Mouse (Mus musculus) lung, postnatal 4 days (tissue): ENCODE results near the gene Cdh10.

Experiments used
- DNase-seq, 2 experiments: peaks; one replicate each; pipeline ENCODE4 v3.0.0; 2021

Gene Cdh10

DNA sequence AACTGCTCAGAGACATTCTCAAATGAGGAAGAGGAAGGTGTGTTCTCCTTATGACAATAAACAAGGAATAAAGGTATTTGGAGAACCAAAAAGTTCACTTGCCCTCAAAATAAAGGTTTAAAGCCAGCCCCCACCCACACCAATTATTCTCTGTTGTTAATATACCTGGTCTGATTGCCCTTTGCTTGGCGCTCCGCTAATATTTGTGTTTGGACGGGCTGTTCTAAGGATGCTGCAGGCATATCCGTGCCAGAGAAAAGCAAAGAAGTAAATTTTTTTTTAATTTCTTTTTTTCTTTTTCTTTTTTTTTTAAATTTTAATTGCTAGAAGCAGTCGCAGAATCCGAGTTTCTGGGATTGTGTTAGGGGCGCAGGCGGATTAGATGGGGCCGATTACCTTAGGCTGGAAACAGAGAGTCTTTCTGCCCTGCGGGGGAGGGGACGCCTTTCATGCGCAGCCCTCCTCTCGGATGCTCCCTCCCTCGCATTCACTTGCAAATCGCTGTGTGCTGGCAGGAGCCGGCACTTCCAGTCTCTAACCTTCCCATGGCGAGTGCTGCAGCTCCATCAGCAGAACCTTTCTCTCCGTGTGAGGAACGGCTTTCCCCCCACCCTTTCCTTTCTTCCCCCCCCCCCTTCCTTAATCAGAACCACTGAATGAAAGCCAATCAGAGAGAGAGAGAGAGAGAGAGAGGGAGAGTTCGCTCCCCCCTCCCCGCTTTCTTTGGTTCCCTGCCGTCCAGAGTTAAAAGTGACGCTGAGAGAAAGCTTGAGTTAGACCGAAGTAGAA lies at the start of gene Cdh10:
Cdh10 (plus strand) TSS at position 763 of the 789 bp plus-strand sequence.
- no peak for DNase-seq

DNA sequence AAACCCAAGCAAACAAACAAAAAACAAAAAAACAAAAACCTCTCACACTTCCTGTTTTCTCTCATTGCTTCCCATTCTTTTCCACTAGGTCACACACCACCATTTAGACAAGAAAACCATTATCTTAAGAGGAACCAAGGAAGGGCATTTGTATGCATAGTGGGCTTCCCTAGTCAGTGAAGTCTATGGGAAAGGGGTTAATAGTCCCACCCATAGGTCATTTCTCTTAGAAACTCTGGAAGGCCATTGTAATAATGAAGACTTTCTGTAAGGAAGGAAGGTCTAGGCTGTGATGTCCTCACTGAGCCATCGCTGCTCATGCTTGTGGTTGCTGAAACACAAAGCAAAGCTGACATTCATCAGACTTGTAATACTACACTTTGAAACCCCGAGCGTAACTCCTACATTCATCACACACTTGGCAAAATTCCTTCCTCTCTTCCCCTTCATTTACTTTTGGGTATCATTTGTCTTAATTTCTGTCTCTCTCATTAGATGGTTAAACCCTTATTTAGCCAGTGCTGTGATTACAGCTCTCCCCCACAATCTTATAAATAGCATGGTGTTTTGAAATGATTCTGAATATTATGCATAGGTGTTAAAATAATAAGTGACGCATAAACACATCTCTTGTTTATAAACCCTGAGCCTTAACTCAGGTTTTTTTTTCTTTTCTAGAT lies 9.5 kb upstream of the Cdh10 start:
- no peak for DNase-seq

DNA sequence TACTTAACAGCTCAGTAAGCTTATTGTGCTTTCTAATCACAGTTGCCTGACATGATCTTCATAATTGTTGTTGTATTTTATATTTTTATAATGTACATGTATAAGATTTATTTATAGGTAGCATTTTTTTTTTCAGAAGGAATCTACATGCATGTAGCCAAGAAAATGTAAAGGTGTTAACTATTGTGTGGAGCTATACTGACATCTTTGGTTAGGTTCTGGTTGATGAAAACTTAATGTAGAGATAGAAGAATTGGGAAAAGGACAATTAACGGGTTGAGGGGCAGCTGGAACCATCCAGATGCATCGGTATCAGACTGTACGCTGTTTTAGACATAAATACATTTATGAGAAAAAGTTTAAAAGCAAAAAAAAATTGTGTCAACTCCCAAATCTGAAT lies 1.0 kb upstream of the Cdh10 start:
- no peak for DNase-seq

GRCm38 (mm10) chr15:18820226-18820625 lies 1.5 kb downstream of the Cdh10 start:
- no peak for DNase-seq

GRCm38 (mm10) chr15:18821114-18821756 lies 2.5 kb downstream of the Cdh10 start:
- DNase-seq = peak; percentile 47 to 73

DNA sequence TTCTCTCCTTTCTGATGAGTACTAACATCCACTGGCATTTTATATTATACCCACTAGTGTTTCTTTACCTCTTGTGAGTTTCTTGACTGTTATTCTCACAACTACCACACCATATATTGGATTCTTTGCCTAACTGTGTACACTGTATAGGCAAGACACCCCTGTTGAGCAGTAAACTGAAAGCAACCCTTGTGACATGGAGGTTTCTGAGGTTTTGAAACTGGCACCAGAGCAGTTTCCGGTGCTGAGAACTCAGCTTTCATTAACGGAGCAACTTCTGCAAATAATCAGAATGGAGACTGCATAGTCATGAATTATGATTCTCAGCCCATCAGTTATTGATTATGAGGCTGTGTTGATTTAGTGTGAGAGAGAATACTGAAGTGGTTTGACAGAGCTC lies 4.7 kb downstream of the Cdh10 start:
- DNase-seq = no peak

DNA sequence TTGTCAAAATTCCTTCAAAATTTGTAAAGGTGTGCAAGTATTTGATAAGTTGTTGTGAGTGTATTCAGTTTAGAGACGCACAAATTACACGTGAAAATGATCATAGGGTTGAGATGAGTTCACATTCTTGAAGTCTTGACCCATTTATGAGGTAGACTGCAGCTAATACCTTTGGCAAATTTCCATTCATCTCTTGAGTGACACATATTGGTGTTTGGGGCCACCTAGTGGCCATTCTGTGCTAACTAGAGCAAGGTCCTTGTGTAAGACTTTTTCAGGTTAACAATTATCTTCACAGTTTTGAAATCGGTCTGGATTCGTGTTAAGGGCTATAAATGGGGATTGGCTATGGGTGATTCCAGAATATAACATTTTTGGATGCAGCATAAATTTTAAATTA lies 13.5 kb downstream of the Cdh10 start:
- peak in 1 of 2 experiments; percentile 6 for DNase-seq

DNA sequence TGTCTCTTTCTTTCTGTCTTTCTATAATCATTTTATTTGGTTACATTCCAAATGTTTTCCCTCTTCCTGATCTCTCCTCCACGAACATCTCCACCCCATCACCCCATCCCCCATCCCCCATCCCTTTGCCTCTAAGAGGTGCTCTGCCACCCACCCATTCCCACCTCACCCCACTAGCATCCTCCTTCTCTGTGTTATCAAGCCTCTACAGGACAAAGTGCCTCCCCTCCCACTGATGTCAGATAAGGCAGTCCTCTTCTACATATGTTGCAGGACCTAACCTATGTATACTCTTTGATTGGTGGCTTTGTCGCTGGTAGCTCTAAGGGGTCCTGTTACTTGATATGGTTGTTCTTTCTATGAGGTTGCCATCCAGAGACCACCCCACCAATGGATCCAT lies 23.0 kb downstream of the Cdh10 start:
- no peak for DNase-seq

- DNase-seq = no peak
These were observed 26.1 kb downstream of the Cdh10 start for GRCm38 (mm10) chr15:18844807-18845206.

- no peak for DNase-seq
These were observed 31.8 kb downstream of the Cdh10 start for GRCm38 (mm10) chr15:18850497-18850896.

- DNase-seq = no peak
These were observed 39.4 kb downstream of the Cdh10 start for GRCm38 (mm10) chr15:18858135-18858534.

DNA sequence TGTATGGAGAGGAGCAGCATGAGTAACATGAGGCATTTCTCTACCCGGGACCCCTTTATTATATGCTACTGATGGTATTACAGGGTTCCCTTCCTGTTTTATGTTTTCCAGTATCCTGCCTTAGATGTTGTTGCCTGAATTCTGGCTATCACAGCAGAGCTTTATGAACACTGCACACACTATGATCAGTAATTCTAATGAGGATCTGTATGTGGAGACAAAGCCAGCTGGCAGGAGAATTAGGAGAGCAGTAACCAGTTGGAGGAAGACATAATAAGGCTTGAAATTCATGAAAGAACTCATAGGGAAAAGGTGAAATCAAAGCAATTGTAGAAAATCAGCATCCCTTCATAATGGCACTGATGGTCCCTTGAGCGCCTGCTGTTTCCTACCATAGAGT lies 51.1 kb downstream of the Cdh10 start:
- no peak for DNase-seq

- no peak for DNase-seq
These were observed 62.7 kb downstream of the Cdh10 start for GRCm38 (mm10) chr15:18881467-18881866.

- no peak for DNase-seq
These were observed 67.9 kb downstream of the Cdh10 start for GRCm38 (mm10) chr15:18886673-18887072.

DNA sequence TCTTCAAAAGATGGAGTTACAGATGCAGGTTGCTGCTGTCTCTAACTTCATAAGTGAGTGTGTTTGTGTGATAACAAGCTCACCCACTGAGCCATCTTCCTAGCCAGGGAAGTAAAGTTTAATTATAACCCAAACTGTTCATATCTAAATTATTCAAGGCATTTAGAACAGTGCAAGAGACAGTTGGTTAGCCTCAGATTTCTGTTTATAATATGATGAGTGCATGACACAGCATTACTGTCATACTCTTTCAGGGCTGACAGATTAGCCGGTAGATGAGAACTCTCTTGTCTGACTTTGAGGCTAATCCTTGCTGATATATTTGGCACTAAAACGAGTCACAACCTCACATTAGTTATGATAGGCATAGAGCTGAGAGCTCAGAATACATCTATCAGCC lies 70.2 kb downstream of the Cdh10 start:
- no peak for DNase-seq

DNA sequence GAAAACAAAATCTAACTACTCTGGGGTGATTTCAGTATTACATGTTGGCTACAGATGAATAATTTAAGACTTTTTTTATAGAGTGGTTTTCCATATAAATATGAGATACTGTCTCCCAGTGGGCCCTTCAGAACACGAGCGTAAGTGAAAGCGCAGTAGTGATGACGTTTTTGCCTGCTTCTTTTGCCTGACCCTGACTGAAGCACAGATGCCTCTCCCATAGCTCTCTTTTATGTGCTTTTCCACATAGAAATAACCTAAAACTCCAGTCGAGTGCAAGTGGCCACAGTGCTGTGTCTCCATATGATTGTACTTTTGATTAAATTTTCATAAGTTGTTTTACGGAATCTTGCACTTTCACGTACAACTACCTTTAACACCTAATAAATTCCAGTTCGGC lies 71.6 kb downstream of the Cdh10 start:
- no peak for DNase-seq

DNA sequence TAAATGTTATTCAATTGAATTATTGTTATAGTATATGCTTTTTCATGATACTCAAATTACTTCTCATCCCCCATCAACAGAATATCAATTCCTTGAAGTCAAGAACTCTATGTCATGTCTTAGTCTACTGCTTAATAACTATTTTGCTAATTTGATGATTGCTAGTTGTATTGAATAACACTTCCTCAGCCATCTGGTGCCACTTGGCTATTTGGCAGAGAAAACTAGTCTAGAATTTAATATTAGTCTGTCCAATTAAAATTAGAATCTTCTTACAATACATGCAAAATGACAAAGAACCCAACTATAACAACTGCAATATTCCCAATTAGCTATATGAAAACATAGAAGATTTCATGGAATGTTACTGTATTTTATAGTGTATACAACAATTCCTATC lies 82.0 kb downstream of the Cdh10 start:
- no peak for DNase-seq

DNA sequence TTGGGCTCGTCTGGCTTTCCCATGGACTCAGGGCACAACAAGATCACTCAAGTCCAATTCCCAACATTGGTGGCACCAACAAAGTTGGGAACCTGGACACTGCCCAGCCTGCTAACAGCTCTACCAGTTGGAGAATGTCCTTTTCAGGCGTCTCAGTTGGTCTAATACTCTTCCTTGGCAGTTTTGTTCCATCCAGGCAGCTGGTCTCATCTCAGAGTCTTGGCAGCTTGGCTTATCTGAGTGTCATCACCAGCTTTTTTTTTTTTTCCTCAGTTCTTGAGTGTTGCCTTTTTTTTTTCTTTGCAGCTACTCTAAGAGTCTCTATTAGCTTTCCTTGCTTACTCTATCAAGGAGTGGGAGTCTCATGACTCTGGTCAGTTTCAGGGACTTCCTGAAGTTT lies 85.4 kb downstream of the Cdh10 start:
- DNase-seq = no peak

DNA sequence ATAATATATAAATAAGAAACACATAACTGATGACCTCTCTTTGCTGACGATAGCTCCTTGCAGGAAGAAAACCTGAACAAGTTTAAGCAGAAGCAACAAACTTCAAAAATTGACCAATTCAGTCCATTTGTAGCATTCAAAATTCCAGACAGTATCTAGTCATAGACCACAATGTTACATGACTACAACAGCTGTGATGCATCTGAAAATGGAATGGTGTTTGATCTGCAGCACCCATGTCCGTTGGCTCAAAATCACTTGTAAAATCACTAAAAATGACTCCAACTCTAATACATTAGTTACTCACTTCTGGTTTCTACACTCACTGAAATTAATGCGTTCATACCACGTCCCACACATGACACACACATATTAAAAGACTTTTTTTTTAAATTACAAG lies 91.9 kb downstream of the Cdh10 start:
- no peak for DNase-seq

DNA sequence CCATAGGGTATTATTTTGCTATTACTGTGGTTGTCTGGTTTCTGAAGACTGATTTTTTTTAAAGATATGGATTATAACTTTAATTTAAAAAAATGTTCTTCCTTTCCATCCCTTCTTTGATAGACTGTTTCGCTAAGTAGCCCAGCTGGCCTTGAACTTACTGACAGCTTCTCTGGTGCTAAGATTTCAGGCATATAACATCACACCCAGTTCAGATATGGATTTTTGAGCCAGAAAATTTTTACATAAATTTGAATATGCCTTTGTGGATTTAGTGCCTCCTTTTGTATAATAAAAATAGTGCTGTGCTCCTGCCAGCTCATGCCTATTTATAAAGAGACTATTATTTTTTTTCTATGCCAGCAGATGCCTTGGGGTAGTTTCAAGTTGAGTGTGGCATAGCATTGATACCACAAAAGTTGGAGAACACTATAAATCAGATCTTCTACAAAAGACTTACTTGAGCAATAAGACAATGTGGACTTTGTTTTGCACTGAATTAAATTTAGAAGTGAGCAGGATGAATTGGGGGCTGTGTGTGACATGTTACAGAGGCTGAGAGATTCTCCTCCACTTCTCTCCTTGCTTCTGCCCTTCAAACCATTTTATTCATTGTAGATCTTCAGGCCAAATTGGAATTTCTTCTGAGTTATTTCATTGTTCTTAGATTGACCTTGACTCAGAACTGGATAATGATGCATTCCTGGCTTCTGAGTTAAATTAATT lies 106.8 kb downstream of the Cdh10 start:
- DNase-seq = no peak

DNA sequence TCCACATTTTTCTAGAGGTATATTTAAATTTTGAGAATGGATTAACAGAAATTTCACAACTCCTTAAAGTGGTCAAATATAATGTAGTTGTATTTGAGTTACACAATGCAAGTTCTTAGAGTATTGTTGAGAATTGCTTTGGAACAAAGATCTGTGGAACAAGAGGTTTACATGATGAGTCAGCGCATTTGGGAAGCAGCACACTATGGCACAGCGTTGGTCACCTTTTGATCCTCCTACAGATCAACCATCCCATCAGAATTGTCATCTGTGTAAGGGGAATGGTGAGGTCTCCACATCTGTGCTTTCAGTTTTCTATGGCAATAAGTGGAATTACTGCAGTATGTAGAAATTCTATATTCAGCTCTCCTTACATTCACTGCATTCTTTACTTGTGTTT lies 108.2 kb downstream of the Cdh10 start:
- no peak for DNase-seq

GRCm38 (mm10) chr15:18952266-18952665 lies 133.5 kb downstream of the Cdh10 start:
- no peak for DNase-seq

DNA sequence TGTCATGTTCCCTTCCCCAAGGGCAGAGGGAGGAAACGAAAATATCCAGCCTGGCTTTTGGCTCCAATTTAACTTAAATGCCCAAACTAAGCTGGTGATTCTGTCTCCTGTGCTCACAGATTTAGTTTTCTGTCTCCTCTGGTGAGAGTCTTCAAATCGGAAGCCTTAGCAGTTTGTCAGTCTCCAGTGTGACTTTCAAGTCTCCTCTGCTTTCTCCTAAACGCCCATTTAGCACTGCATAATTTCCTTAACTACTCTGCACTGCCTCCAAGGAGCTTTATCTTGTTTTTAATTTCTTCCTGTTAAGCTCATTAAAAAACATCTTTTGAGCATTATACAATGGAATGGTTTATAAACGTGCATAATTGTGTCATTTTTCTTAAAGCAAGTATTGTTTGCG lies 156.3 kb downstream of the Cdh10 start:
- DNase-seq = no peak
